In genomic region chr6:71494341-71495020, GRCm38 (mm10) we compare ENCODE assay signal across 8 mouse cellular contexts. TPM values are rescaled to one million over a fixed set of nuclear protein-coding genes. Genes with fewer than 3 reads are reported as not detected.
DNase-seq lines count a peak whose midpoint lies in the region; TF ChIP-seq lines count a peak whose summit lies in the region.

No protein-coding gene starts in this region.

- no peak for DNase-seq in testis, postnatal 14 days (ENCODE audit: low spot score)
- DNase-seq in cerebellum, adult 9-11 months, result peak; percentile 76
- peak; percentile 5 to 44 for DNase-seq in frontal cortex, adult 2 months (ENCODE audit: extremely low spot score in 1 of 2, low spot score in 1 of 2)
- DNase-seq in induced T-regulatory cell, adult 2 months (ENCODE audit: low read depth), result peak; percentile 60
- peak; percentile 50 to 56 for DNase-seq in left cerebral cortex, postnatal 36 days (ENCODE audit: low spot score in 2 of 2)
- peak; percentile 56 for DNase-seq in mesoderm, embryonic 11.5 days (ENCODE audit: low read depth, low spot score)
- peak; percentile 50 for DNase-seq in right cerebral cortex, postnatal 25 days

- peaks cover 2% of the 10 kb centered on the region; the same call in 1 of the 2 replicates for H3K4me1 ChIP-seq in testis, adult 2 months (ENCODE audit: control insufficient read depth, insufficient read depth, low read length)

- peak overlapping the region; percentile 81 for H3K4me3 ChIP-seq in testis, adult 2 months (ENCODE audit: control insufficient read depth, low read depth, low read length)

- H3K27ac ChIP-seq in testis, adult 2 months (ENCODE audit: control insufficient read depth, insufficient read depth, low read depth, low read length), result peak overlapping the region; percentile 89

- intact Hi-C loops in left cerebral cortex, postnatal 36 days (cut with DNase I), result loop anchor here (5.0 kb wide), 2 partner anchors 48 to 138 kb away; partner anchors contain the start of genes Chmp3 and Kdm3a

- peaks cover 1% of the 10 kb centered on the region; the same call in 1 of the 2 replicates for H3K36me3 ChIP-seq in testis, adult 2 months (ENCODE audit: control insufficient read depth, insufficient read depth, low read length)

- no peak for TF ChIP-seq CTCF in testis, adult 2 months (IDR thresholded peaks at IDR 0.05; ENCODE audit: control insufficient read depth, insufficient read depth, insufficient replicate concordance, low read depth, low read length)

- peak; percentile 3; the same call in 1 of the 2 replicates for TF ChIP-seq POLR2A in testis, adult 2 months (IDR thresholded peaks at IDR 0.05; ENCODE audit: control insufficient read depth, low read depth, low read length)

- no peaks in the 10 kb centered on the region for H3K27me3 ChIP-seq in testis, adult 2 months (ENCODE audit: control insufficient read depth, insufficient read depth, low read length)

RNA-seq across cellular contexts. Expression of gene Rnf103, which starts 0.8 kb away (rescaled TPM):
- 4.0 and 4.1 TPM in 2 replicates for polyA plus RNA-seq in testis, adult 2 months (2012; rRNA removed)
- 33.2 and 34.8 TPM in 2 replicates for polyA plus RNA-seq in frontal cortex, adult 2 months (2012; rRNA removed)
- 10 to 100 TPM; 51.0 to 51.4 TPM for total RNA-seq in left cerebral cortex, postnatal 36 days (2021)

RNA-seq across cellular contexts. Expression of gene Chmp3, which starts 49.1 kb away (rescaled TPM):
- 20.7 and 25.0 TPM in 2 replicates for polyA plus RNA-seq in testis, adult 2 months (2012; rRNA removed)
- polyA plus RNA-seq in frontal cortex, adult 2 months (2012; rRNA removed), result 101 and 114 TPM in 2 replicates
- total RNA-seq in left cerebral cortex, postnatal 36 days (2021), result 100 to 1,000 TPM; 105 to 109 TPM

RNA-seq across cellular contexts. Expression of gene Rmnd5a, which starts 54.0 kb away (rescaled TPM):
- 8.9 and 11.0 TPM in 2 replicates for polyA plus RNA-seq in testis, adult 2 months (2012; rRNA removed)
- 67.5 and 67.8 TPM in 2 replicates for polyA plus RNA-seq in frontal cortex, adult 2 months (2012; rRNA removed)
- 10 to 100 TPM; 91.4 to 98.7 TPM for total RNA-seq in left cerebral cortex, postnatal 36 days (2021)
